Mouse (Mus musculus): ENCODE results near the gene Gprasp2.
"Not testable (repeated sequence)": the region's sequence is repeated elsewhere in the genome, so short reads cannot be mapped to it uniquely, and the experiment has no call there.

The Gprasp2 gene

DNA sequence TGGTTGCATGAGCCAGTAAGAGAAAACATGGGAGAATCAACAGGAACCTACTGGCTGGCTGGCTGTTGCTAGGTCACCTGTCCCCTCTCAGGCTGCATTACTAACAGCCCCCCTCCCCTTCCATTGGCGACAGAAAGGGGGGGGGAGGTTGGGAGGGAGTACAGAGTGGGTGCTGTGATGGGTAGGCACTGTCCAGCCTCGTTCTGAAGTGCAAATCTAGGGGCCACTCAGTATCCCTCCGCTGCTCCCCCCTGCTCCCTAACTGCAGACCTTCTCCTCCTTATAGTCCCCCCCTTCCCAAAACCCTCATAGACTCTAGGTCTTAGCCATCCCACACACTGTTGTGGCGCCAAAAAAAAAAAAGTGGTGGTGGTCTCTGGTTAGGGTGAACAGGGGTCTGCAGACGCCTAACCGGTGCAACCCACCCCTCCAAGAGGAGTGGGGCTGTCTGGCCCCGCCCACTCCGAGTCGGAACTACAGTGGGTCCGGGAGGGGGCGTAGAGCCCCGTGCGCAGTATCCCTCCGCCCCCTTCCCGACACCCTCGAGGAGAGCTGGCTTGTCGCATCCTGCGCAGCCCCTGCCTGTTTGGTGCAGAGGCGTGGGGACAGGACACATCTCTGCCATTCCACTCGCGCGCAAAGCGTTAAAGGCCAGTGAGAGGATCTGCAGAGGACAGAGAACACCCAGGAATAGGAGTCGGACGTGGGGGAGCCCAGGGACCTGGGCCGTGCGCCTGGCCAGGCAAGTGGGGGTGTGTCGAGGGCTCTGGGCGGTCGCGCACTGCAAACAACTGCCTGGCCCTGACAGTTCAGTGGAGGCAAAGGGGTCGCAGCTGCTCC lies at the start of gene Gprasp2:
TSS of gene Gprasp2 (plus strand) at position 514 of the 840 bp plus-strand sequence.
- DNase-seq (ENCODE audit: low read depth, low spot score): peak; percentile 50

DNA sequence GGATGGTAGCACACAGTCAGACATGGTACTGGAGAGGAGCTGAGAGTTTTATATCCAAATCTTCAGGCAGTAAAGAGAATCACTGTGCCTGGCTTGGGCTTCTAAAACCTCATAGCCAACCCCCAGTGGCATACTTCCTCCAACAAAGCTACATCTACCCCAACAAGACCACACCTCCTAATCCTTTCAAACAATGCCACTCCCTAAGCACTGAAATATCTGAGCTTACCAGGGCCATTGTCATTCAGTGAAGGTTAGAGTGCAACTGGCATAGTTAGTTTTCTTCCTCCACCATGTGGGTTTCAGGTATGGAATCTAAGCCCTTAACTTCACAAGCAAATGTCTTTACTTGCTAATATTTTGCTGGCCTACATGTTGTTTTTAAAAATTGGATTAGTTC lies 47.3 kb upstream of the Gprasp2 start:
- DNase-seq (ENCODE audit: low read depth, low spot score): no peak

DNA sequence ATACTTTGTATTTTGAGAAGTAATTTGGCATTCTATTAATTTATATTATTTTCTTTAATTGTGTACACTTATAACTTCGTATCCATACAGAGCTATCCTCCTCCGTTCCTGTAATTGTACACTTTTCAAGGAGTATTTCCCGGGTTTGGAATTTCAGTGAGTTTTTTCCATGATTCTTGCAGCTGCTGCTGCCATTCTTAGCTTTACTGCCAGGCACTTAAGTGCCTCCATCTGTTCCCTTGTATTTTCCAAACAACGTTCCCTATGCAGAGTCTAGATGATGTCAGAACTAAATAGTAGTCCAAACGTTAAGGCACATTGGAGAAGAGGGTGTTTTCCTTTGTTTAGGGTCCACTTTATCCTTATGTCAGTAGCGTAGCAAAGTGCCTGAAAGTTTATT lies 46.5 kb upstream of the Gprasp2 start:
- DNase-seq (ENCODE audit: low read depth, low spot score): no peak

DNA sequence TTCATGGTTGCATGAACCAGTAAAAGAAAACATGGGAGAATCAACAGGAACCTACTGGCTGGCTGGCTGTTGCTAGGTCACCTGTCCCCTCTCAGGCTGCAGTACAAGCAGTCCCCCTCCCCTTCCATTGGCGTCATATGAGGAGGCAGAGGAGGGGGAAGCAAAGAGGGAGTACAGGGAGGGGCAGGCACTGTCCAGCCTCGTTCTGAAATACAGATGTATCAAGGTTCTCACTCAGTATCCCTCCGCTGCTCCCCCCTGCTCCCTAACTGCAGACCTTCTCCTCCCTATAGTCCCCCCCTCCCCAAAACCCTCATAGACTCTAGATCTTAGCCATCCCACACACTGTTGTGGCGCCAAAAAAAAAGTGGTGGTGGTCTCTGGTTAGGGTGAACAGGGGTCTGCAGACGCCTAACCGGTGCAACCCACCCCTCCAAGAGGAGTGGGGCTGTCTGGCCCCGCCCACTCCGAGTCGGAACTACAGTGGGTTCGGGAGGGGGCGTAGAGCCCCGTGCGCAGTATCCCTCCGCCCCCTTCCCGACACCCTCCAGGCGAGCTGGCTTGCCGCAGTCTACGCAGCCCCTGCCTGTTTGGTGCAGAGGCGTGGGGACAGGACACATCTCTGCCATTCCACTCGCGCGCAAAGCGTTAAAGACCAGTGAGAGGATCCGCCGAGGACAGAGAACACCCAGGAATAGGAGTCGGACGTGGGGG lies 43.1 kb upstream of the Gprasp2 start:
- peak; percentile 72 for DNase-seq (ENCODE audit: low read depth, low spot score)

DNA sequence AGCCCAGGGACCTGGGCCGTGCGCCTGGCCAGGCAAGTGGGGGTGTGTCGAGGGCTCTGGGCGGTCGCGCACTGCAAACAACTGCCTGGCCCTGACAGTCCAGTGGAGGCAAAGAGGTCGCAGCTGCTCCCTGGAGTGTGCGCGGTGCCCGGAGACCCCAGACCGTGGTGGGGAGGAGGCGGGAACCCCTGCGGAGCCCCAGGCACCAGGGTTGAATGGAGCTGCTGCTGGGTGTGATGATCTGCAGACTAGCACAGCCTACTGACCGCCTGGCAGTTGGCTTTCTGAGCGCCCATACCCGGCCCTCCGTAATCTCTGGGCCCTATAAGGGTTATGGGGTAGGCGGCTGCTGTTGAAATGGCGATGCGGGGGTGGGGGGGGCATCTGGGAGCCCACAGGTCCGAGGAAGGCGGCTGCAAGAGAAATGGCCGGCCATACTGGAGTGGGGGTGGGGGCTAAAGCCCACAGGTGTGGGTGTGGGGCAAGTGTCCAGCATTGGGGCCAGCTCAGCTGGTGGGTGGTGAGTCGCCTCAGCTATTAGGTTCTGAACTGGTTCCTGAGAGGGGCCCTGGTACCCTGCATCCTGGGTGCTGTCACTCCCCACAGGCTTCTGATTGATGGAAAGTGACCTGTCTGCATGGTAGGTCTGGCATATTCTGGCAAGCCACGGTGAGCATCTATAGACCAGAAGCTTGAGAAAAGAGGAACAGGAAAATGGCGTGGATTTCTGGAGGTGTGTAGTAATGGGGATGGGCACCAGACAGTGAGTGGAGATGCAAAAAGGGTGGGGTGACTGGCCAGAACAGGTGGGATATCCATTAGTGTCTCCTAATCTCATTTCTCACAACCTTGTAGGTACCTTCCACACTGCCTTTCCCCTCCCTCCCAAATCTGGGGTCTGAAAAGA lies 42.3 kb upstream of the Gprasp2 start:
- DNase-seq (ENCODE audit: low read depth, low spot score): not testable (repeated sequence)

DNA sequence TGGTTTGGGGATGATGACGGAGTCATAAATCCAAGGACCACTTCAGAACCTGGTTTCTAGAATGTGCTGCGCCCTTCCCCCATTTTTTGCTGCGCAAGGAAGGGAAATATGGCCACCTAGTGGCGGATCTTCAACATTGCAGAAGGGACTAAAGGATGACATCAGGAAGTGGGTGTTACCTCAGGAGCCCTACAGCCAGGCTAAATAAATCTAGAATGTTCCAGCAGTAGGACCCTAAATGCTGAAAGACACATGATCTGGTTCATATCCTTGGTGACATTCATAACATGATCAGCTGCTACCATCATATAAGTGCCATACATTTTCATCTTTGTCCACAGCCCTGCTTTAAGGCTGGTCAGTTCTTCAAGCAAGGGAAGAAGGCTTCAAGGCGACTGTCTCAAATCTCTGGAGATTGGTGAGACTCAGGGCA lies 41.6 kb upstream of the Gprasp2 start, which contains the start of gene Bhlhb9:
TSS of gene Bhlhb9 (plus strand) at position 383 of the 433 bp plus-strand sequence.
- peak; percentile 22 for DNase-seq (ENCODE audit: low read depth, low spot score)

DNA sequence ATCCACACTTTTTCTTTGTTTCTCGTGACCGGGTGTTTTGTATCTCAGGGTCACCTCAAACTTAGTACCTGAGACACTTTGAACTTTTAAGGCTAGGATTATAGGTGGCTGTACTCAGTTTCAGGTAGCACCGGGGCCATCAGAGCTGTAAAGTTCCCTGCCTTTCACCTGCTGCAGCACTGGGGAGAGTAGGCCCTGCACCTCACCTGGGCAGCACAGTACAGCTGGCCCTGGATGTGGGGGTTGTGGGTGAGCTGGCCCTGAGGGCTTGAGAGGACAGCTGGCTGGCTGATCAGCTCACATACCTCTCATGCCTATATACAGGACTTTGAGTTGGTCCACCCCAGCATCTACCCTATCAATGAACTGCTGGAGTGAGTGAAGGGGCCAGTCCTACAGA lies 34.7 kb upstream of the Gprasp2 start:
- DNase-seq (ENCODE audit: low read depth, low spot score): no peak

DNA sequence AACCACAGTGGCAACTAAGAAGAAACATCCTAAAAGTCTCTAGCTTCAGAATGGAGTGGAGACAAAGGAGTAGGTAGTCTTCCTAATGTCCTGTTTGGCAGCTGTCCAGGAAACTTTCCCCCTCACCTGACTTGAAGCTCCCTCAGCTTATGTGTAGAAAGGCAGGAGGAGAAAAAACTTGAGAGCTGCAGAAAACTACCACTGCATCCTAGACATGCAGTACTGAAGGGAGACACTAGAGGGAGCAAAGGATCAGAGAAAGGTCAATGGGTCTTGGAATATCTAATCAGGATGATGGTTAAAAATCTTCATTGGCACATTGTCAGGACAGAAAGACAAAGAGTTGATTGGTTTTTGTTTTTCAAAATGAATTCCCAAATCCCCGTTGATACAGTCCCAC lies 33.1 kb upstream of the Gprasp2 start:
- DNase-seq (ENCODE audit: low read depth, low spot score): no peak

DNA sequence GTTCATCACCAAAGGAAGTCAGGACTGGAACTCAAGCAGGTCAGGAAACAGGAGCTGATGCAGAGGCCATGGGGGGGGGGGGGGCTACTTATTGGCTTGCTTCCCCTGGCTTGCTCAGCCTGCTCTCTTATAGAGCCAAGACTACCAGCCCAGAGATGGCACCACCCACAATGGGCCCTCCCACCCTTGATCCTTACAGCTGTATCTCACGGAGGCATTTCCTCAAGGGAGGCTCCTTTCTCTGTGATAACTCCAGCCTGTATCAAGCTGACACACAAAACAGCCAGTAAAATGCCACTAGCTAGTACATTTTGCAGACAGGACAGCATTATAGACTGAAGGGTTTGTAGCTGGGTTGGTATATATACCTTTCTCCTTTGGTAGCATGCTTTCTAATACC lies 2.9 kb upstream of the Gprasp2 start:
- DNase-seq (ENCODE audit: low read depth, low spot score): not testable (repeated sequence)

DNA sequence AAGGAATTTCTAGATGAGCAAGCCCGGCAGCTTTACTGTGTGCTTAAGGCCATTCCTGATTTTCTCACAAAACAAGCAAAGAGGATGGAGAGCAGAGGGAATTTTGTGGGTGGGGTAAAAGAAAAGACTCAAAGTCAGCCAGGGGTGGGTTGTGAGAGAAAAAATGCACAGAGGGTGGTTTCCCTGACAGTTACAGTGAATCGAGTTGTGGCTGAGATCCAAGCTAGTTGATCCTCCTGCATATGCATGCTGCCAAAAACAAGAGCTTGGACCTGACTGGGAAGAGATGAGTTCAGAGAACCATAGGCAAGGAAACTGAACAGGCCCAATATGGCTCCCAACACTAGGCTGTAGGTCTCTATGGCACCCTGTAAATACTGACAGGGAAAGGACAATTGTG lies 938 bp upstream of the Gprasp2 start:
- DNase-seq (ENCODE audit: low read depth, low spot score): no peak

DNA sequence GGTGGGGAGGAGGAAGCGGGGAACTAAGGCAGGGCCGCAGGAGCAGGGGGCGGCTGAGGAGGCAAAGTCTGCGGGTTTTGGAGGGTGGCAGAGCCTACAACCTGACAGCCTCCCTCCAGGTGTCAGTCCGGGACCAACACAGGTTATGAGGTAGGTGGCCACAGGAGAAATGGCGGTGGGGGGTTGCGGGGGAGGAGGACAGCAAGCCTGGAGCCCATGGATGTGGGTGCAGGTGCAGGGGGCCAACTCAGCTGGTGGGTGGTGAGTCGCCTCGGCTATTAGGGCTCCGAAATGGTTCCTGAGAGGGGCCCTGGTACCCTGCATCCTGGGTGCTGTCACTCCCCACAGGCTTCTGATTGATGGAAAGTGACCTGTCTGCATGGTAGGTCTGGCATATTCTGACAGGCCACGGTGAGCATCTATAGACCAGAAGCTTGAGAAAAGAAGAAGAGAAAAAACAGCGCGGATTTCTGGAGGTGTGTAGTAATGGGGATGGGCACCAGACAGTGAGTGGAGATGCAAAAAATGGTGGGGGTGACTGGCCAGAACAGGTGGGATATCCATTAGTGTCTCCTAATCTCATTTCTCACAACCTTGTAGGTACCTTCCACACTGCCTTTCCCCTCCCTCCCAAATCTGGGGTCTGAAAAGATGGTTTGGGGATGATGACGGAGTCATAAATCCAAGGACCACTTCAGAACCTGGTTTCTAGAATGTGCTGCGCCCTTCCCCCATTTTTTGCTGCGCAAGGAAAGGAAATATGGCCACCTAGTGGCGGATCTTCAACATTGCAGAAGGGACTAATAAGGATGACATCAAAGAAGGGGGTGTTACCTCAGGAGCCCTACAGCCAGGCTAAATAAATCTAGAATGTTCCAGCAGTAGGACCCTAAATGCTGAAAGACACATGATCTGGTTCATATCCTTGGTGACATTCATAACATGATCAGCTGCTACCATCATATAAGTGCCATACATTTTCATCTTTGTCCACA lies 860 bp downstream of the Gprasp2 start:
- not testable (repeated sequence) for DNase-seq (ENCODE audit: low read depth, low spot score)

DNA sequence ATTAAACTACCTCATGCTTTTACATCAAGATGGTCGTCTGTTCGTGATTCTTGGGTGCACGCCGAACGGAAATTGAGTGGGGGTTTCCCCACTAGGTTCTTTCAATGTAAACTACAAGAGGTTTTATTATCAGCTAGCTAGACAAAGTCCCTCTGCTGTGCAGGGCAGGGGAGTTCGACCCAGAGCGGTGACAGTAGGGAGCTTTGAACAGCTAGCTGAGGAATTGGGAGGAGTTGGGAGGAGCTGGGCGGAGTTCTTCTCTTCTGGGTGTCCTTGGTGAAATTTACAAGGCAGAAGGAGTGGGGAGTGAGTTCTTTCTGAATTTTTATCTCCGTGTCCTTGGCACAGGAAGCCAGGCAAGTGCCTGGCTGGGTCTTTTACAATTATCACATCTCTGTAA lies 28.0 kb downstream of the Gprasp2 start:
- DNase-seq (ENCODE audit: low read depth, low spot score): not testable (repeated sequence)

DNA sequence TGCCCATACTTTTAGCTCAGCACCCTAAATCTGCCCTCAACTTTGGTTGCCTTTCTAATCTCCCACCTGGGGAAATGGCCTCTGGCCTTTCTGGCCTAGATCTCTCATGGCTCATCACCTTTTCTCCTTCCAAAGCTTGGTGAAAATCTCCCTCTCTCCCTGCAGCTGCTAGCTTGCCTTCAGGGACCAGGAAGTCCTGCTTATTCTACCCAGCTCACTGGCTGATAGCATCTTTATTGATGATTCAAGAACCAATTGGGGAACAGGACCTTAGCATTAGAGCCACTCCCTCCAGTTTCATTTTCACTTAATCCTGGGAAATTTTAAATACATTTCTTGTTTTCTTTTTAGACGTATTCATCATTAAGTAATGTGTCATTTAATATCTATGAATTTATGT lies 37.8 kb downstream of the Gprasp2 start:
- DNase-seq (ENCODE audit: low read depth, low spot score): no peak

DNA sequence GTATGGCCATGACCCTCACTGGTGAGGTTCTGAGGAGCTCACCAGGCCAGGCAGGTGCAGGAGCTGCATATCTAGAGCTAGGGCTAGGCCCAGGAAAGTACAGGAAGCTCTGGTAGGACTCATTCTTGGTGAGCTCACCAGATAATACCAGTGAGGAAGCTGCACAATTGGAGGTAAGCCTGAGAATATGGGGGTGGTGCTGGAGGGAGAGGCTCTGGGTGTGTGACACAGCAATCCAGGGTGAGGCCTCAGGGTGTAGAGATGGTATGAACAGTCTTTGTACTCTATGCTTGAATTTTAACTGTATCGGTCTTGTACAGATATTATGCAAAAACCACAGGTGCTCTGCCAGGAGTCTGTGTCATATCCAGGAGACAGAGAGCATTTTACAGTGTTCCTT lies 40.8 kb downstream of the Gprasp2 start:
- no peak for DNase-seq (ENCODE audit: low read depth, low spot score)

DNA sequence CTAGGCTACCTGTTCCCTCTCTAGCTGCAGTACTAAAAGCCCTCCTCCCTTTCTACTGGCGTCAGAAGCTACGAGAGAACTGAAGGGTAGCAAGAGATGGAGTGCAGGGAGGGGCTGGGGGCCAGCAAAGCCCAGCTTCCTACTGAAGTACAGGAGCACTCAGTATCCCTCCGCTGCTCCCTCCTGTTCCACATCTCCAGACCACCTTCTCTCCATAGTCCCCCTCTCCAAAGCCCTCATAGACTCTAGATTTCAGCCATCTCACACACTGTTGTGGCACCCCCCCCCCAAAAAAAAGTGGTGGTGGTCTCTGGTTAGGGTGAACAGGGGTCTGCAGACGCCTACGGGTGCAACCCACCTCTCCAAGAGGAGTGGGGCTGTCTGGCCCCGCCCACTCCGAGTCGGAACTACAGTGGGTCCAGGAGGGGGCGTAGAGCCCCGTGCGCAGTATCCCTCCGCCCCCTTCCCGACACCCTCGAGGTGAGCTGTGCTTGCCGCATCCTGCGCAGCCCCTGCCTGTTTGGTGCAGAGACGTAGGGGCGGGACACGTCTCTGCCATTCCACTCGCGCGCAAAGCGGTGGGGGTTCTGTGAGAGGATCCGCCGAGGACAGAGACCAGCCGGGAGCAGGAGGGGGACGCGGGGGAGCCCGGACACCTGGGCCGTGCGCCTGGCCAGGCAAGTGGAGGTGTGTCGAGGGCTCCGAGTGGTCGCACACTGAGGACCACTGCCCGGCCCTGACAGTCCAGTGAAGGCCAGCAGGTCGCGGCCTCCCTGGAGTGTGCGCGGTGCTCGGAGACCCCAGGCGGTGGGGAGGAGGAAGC lies 46.8 kb downstream of the Gprasp2 start:
- peak; percentile 78 for DNase-seq (ENCODE audit: low read depth, low spot score)

DNA sequence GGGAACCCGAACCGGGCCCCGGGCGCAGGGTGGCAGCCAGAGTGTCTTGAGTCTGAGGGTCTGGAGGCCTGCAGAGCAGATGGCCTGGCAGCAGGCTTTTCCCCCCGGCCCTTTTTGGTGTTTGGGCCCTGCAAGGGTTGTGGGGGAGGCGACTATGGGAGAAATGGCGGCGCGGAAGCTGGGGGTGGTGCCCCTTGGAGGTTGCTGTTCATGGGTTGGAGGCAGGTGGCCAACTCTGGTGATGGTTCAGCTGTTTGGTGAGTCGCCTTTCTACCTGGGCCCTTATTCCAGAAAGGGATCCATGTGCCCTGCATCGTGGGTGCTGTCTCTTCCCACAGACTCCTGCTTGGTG lies 47.4 kb downstream of the Gprasp2 start:
- no peak for DNase-seq (ENCODE audit: low read depth, low spot score)

Data from brain, embryonic 18.5 days (tissue).